Mouse (Mus musculus) gastrocnemius, adult 18-20 months (tissue): ENCODE data around the gene Umps. TPM values are rescaled to one million over a fixed set of nuclear protein-coding genes. Genes with fewer than 3 reads are reported as not detected.

ENCODE experiments used
- DNase-seq: peaks from one replicate; pipeline ENCODE4 v3.0.0; 2021; ENCODE audit warnings: low spot score
- total RNA-seq, 2 experiments: library from RNA; stranded (reverse); gene quantifications; 2 replicates each; pipeline ENCODE4 v1.2.3; 2021

Umps gene
- total RNA-seq, 2 experiments from 2014 or later: 5.8 to 6.8 TPM

GRCm38 (mm10) chr16:33931682-33932081, 35.2 kb downstream of the Umps start:
- DNase-seq: no peak

DNA sequence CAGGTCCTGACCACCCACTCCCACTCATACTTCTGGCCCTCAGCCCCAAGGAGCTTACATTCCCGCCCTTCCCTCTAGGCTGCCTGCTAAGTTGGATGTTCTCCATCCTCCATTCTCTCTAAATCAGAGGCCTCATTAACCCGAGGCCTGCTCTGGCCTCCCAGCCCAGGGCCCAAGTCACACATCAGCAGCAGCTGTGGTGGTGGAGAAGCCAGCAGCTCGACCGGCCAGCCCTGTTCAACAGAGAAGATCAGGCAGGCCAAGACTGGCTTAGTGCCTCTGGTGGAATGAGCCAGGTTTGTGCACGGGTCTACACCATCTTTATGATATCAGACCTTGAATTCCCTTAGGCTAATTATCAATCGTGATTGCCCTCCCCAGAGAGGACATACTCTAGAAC, 36.1 kb downstream of the Umps start:
- DNase-seq: no peak

GRCm38 (mm10) chr16:33928788-33929462, 37.9 kb downstream of the Umps start:
- no peak for DNase-seq

DNA sequence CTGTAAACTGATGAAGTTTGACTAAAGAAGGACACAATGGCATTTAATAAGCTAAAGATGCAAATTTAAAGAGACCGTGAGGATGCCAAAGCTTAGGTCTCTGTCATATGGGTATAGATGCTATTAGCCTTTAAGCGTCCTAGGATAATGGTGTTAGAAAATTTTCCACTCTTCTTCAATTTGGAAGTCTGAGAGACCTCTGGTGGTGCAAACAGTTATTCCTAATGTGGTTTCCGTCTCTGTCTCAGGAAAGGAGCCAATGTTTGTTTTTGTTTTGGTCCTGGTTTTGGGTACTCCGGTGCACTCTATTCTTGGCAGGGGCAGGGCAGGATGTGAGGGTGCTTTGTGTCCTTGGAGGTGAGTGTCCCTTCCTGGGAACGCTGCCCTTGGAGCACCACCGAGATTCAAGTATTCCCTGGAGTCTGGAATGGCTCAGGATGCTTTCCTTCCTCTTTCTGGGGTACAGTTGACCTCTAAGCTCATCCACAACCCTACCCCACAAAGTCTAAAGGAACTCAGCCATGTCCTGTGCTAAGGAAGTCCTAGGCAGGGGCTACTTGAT, 39.5 kb downstream of the Umps start:
- DNase-seq: no peak

- DNase-seq: no peak
Measured at GRCm38 (mm10) chr16:33923758-33924157, 43.1 kb downstream of the Umps start.

- no peak for DNase-seq
Measured at GRCm38 (mm10) chr16:33923001-33923316, 43.9 kb downstream of the Umps start.

GRCm38 (mm10) chr16:33922111-33923000, 44.5 kb downstream of the Umps start:
- DNase-seq: no peak

DNA sequence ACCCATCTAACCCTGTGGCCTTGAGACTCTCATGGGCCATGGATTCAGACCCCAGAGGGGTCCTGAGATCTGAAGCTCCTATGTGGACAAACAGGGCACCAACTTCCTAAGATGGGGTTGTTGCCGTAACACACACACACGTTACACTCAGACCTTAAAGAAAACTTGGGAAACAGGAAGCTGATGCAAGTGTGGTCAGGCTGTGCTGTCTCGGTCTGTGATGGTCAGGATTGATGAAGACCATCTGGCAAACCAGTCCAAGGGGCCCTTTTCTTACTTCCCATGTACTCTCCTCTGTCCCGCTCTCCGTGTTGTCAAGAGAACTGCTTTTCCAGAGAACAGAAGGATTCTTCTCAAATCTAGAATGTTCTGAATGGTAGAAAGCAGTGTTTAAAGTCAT, 45.3 kb downstream of the Umps start:
- no peak for DNase-seq

DNA sequence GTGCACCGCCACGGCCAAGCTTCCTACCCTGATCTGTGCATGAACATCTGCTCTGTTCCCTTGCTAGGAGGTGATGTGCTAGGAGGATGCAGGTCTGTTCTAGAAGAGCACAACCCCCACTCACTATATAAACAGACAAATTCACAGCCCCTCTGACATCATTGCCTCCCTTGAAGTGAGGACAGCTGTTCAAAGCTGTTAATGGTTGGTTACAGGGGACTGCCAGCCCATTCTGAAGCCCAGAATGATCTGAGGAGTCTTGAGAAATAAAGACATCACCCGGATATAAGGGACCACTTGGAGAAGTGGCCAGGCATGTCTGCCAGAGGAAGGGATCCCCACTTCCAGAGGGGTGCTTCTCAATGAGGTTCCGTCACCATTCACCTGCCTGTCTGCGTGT, 48.9 kb downstream of the Umps start:
- no peak for DNase-seq

- no peak for DNase-seq
Measured at GRCm38 (mm10) chr16:33917390-33917789, 49.4 kb downstream of the Umps start.

DNA sequence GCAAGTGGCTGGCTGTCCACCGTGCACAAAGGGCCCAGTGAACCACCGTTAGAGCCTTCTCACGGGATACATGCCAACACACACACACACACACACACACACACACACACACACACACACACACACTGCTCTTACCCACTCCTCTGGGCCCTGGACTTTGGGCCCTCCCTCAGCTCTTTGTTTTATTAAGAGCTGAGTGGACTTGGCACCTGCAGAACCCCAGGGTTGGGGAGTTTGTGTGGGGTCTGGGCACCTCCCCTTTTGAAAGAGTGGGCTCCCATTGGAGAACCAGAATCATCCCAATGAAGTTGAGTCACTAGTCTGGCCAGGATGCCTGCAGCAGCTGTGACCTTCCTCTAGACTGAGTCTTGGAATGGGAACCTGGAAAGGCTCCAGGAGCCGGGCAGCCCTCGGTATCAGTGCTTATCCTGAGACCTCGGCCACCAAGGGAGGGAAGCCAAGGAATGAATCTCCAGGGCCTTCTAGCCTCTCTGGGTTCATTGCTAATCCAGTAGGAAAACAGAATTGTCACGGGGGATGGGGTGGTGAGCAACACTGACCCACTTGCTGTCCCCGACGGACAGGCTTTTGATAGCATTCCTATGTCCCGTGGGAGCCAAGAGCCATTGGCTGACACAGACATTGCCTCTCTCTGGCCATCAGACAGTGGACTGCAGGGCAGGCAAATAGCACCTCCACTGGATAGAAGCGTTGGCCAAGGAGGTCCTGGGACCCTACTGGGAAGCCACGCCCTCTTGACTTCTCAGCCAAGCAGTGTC, 50.2 kb downstream of the Umps start:
- DNase-seq: peak; percentile 79

- DNase-seq: no peak
Measured at GRCm38 (mm10) chr16:33914997-33915396, 51.8 kb downstream of the Umps start.

DNA sequence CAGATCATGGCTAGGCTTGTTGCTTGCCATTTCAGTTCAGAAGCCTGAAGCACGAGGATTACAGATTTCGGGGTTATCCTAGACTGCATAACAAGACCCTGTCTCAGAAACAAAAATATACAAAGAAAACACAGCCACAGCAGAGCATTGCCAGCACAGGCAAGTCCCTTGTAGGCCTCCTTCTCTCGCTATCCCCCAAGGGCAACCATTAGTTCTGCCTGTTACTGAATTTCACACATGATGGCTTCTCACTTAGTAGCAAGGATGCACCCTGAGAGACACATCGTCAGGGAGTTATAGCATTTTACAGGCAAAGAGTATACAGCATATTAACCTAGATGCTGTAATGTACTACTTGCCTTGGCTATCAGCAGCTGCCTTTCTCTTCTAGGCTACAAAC, 58.6 kb downstream of the Umps start:
- no peak for DNase-seq

Other genes with a start within 250 kb of the Umps start
- not detected for gene Muc13, start 173.0 kb downstream of the Umps start, total RNA-seq
- 100 to 1,000 TPM in 1 of 2 experiments, 10 to 100 TPM in 1; 94.8 to 115 TPM for gene Itgb5, start 137.4 kb downstream of the Umps start, total RNA-seq